Mouse (Mus musculus) kidney, adult 8-10 months (tissue): ENCODE measurements around the gene Skiv2l.
"Not testable (repeated sequence)": the region's sequence is repeated elsewhere in the genome, so short reads cannot be mapped to it uniquely, and the experiment has no call there.

Experiments
- DNase-seq, 2 experiments: peaks; one replicate each; pipeline ENCODE4 v3.0.0; 2022

Skiv2l gene

DNA sequence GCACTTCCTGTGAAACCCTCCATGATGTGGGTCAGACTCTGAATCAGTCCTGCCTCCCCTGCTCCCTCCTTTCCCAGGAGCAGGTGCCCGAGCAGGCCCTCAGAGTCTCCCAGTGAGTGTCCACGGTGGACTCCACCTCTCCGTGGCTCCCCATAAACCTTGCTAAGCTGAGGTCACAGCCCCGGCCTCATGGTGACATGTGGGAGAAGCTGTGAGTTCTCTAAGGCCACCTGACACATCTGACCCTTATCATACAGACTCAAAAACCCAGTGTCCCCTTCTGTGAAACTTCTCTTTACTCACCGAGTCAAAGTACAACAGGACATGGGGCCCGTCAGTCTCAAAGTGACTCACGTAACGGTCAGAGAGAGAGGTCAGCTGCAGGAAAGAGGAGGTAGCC lies 39.2 kb downstream of the Skiv2l start:
- DNase-seq, result not testable (repeated sequence)

DNA sequence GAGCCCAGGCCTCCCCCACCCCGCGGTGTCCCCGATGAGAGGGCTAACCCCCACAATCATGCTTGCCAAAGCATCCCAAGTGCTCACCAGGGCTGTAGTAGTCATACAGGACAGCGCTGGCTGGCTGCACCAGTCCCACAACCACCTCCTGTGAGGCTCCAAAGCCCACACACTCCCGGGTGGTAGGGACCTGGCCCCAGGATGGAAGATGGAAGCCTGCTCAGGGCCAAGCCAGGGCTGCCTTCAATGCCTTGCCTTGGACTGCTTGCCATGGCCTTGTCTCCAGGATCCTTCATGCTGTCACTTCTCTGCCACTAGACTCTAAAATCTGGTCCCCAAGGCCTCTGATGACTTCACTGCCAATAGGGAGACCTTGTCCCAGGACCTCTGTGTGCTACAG lies 39.6 kb downstream of the Skiv2l start:
- DNase-seq, result not testable (repeated sequence)

DNA sequence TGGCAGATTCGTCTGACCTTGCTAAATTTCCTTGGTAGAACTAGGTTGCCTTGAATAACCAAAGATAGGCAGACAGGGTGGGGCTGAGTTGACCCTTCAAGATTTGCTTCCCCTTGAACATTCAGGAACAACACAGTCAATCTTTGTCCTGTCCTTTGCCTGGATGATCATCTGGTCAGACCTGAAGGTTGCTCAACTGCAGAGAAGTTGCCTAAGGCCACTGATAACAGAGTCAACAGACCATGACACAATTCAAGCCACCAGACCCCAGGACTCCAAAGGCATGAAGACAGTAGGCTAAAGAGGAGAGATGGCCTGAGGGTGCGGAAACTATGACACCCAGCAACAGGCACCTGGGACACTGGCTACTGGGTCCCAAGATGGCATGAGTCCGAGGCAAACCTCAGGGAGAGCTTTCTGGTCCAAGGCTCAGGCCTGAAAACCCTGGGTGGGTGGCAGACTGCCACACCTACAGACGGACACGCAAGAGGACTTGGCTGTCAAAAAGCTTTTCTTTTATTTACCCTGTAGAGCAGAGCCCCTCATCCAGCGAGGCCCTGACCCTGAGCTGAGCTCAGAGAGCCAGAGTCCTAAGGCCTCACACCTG lies 41.3 kb downstream of the Skiv2l start:
- DNase-seq, result no peak

- no peak for DNase-seq
These were observed 42.8 kb downstream of the Skiv2l start for GRCm38 (mm10) chr17:34807176-34807575.

DNA sequence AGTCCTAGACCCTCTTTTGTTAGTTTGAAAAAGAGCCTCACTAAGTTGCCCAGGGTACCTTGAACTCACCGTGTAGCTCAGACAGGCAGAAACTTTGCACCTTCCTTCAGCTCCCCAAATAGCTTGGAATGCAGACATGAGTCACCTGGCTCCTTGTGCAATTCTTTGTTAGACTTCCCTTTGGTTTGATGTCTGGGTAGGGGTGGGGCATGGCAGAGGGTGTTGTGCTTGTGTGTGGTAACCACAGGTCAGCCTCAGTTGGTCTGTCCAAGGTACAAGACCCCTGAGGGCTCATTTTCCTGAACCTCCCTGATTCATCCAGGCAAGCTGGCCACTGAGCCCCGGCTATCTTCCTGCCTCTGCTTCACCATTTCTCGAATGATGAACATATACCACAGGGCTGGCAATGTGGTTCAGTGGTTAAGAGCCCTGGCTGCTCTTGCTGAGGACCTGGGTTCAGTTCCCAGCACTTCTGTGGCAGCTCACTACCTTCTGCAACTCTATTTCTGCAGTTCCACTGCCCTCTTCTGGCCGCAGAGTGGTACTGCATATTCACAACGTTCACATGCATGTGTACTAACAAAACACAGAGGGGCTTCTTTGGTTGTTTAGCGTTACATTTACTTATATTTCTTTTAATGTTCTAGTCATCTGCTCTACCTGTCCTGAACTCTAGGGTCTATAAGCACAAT lies 45.0 kb downstream of the Skiv2l start:
- no peak for DNase-seq

GRCm38 (mm10) chr17:34804301-34804700 lies 45.7 kb downstream of the Skiv2l start, which contains the start of gene Cyp21a1:
Cyp21a1 (minus strand) TSS chr17:34804561.
- not testable (repeated sequence) for DNase-seq

- DNase-seq, result not testable (repeated sequence)
These were observed 46.6 kb downstream of the Skiv2l start for GRCm38 (mm10) chr17:34803367-34803766.

DNA sequence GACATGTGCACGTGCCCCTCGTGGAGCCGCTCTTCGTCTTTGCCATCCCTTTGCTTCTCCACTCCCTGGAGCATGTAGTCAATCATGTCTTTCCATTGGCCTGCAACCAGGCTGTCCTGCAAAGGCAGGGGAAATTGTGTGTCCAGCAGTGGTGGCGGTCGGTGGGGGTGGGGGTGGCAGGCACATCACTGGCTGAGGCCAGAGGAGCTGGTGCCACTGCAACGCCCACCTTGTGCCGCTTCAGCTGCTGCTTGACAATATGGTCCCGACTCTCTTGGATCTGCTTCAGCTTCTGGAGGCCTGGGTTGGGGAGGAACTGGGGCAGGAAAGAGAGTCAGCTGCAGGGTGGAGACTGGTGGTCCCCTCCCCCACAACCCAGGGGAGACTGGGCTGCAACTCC lies 47.3 kb downstream of the Skiv2l start:
- not testable (repeated sequence) for DNase-seq

- DNase-seq, result not testable (repeated sequence)
These were observed 49.2 kb downstream of the Skiv2l start for GRCm38 (mm10) chr17:34800781-34801305.

GRCm38 (mm10) chr17:34799531-34799925 lies 50.5 kb downstream of the Skiv2l start:
- DNase-seq, result no peak

DNA sequence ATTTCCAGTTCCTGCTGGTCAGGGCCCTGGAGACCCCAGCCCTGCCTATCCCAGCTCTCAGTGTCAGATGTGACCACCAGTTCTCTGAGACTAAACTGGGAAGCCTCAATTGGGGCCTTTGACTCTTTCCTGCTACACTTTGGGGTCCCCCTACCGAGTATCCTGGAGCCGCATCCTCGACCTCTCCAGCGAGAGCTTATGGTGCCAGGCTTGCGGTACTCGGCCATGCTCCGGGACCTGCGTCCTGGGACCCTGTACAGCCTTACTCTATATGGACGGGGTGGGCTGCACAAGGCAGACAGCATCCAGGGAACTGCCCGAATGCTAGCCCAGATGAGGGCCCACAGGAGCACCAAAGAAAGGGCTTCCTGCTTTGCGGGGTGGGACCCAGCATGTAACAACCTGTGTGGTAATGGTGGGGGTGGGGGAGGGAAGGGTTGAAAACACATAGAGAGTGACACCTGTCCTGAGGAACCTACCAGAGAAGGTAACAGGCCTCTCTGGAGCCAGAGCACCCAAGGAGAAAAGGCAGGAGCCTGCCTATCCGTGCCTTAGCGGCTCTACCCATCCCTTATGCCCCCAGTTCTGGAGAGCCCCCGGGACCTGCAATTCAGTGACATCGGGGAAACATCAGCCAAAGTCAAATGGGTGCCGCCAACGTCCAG lies 51.0 kb downstream of the Skiv2l start:
- no peak for DNase-seq

- not testable (repeated sequence) for DNase-seq
These were observed 51.9 kb downstream of the Skiv2l start for GRCm38 (mm10) chr17:34798071-34798470.

GRCm38 (mm10) chr17:34797211-34797995 lies 52.6 kb downstream of the Skiv2l start:
- not testable (repeated sequence) for DNase-seq

DNA sequence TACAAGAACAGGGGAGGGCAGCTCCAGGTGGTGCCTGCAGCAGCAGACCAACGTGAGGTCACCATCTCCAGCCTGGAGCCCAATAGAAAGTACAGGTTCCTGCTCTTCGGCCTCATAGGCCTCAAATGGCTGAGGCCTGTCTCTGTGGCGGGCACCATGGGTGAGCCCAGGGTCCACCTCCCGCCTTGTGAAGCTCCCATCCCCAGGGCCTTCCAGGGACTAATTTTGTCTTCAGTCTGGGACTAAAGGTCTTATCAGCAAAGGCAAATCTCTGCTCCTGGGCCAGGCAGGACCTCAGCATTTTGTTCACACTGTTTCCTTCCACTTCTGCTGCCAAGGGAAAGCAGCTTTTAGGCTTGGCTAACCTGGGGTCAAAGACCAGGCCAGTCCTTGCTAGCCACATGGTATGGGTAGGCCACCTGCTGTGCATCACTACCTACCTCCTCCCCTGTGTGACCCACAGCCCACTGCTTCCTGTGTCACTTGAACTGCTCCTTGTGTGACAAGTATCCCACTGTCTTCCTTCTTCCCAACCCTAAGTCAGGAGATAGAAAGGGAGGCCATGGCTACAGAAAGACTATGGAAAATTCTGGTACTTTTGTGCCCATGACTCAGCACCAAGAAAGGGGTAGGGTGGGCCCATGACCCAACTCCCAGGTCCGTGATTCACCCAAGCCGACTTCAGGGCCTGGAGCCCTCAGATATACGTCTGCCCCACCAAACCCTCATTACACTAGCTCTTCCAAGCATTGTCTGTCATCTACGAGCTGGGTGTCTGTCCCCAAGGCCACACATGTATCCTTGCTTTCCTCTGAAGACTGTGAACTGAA lies 53.5 kb downstream of the Skiv2l start:
- DNase-seq, result no peak

DNA sequence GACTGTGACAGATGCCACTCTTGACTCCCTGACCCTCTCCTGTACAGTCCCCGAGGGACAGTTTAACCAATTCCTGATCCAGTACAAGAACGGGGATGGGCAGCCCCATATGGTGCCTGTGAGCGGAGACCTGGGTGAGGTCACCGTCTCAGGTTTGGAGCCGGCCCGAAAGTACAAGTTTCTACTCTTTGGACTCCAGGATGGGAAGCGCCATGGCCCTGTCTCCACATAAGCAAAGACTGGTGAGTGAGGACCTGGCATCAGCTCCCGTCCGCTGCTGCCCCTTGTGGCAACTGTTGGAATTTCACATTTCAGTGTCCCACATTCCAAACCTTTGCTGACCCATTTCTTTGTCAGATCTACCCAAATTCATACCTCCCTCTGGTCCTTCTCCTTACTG lies 54.4 kb downstream of the Skiv2l start:
- peak in 1 of 2 experiments; percentile 65 for DNase-seq

DNA sequence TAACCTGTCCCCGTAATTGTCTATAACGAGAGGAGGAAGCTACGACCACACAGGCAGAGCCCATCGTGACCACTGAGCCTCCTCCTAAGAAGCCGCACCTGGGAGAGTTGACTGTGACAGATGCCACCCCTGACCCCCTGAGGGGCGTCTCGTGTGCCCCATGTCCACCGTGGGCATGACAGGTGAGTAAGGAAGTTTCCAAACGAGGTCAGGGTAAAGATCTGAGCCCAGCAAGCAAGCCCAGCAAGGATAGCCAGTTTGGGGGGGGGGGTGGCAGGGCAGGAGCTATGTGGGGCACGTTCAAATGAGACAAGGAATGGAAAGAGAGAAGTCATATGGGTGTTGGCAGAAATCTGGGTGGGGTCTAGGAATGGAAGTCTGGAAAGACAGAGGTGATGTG lies 55.0 kb downstream of the Skiv2l start:
- no peak for DNase-seq
